Mouse (Mus musculus): Measurements from ENCODE around the gene Mief1. TPM values are rescaled to one million over a fixed set of nuclear protein-coding genes. Genes with fewer than 3 reads are reported as not detected.

Mief1 gene
- polyA plus RNA-seq, 1 experiment = 13.5 TPM

DNA sequence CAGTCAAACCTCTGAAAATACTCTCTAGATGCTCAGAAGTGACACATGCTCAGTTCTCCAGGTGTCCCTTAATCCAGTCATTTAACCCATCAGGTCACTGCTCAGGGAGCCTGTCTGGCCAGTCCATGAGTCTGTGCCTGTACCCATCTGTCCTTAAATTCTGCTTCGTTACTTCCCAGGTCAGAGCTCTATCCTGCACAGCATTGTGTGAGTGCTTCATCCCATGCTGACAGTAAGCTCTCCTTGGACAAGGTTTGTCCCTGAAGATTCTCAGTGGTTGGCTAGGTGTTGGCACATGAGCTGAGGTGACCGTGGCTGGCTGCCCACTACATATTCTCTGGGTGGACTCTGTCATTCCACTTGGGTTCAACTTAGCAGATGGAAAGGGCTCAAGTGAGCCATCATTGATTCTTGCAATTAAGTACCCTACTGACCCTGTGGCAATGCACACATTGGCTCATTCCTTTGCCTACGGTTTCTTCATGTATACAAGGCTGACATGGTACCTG lies 27.7 kb upstream of the Mief1 start:
- Histone ChIP-seq H3K27me3 (replicated peaks) (peaks cover 68% of the 10 kb centered on the region), H3K4me1 (no peaks in the 10 kb centered on the region), H3K4me3 (replicated peaks) (no peak overlapping the region), H3K9me3 (no peaks in the 10 kb centered on the region), H3K36me3 (replicated peaks; ENCODE audit: low read length) (no peaks in the 10 kb centered on the region)
- TF ChIP-seq FLI1 (IDR thresholded peaks at IDR 0.05; ENCODE audit: low read length) = no peak
- no peak for TF ChIP-seq GATA1 (IDR thresholded peaks at IDR 0.05; ENCODE audit: borderline replicate concordance, low read length)

DNA sequence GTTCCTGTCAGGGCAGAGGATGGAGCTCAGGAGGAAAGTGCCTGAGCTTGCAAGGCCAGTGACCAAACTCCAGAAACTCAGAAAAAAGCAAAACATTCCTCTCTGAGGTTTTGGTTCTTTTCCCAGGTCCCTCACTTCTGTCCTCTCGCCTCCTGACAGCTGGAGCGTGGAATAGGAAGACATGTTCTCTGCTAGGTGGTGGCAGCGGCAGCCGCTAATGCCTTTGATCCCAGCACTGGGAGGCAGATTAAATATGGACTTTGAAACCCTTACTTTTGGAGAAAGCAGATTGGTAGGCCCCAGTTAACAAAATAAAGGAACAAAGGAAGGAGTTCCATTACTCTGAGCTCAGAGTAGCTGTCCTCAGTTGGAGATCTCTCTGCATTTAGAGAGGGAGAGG lies 25.4 kb upstream of the Mief1 start:
- Histone ChIP-seq H3K36me3 (replicated peaks; ENCODE audit: low read length) (no peaks in the 10 kb centered on the region), H3K27me3 (replicated peaks) (peaks cover 72% of the 10 kb centered on the region)
- no peak for TF ChIP-seq FLI1 (IDR thresholded peaks at IDR 0.05; ENCODE audit: low read length)
- TF ChIP-seq GATA1 (IDR thresholded peaks at IDR 0.05; ENCODE audit: borderline replicate concordance, low read length) = no peak

DNA sequence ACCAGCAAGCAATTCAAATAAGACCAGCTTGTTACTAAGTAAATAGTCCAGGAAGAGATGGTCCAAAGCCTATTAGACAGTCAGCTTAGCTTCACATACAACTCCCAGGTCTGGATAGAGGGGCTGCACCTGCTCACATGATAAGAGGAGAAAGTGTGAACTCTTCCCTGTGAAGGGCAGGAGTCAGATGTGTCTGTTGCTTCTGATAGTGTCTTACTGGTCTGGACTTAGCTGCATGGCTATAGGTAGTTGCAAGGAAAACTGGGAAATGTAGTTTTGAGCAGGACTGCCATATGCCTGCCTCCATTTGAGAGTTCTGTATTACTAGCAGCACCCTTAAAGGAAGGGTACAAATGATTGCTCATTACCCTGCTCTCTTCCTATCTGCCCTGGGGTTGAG lies 20.1 kb upstream of the Mief1 start:
- Histone ChIP-seq H3K4me1 (peaks cover 32% of the 10 kb centered on the region), H3K9me3 (no peaks in the 10 kb centered on the region), H3K4me3 (replicated peaks) (no peak overlapping the region), H3K27me3 (replicated peaks) (peaks cover 44% of the 10 kb centered on the region), H3K36me3 (replicated peaks; ENCODE audit: low read length) (no peaks in the 10 kb centered on the region)
- TF ChIP-seq FLI1 (IDR thresholded peaks at IDR 0.05; ENCODE audit: low read length) (no peak), GATA1 (IDR thresholded peaks at IDR 0.05; ENCODE audit: borderline replicate concordance, low read length) (no peak)

More for the DNA sequence above, 25.4 kb upstream of the Mief1 start:
- peaks cover 3% of the 10 kb centered on the region; the same call in 1 of the 2 replicates for H3K4me1 ChIP-seq
- H3K9me3 ChIP-seq = no peaks in the 10 kb centered on the region
- no peak overlapping the region for H3K4me3 ChIP-seq (replicated peaks)

DNA sequence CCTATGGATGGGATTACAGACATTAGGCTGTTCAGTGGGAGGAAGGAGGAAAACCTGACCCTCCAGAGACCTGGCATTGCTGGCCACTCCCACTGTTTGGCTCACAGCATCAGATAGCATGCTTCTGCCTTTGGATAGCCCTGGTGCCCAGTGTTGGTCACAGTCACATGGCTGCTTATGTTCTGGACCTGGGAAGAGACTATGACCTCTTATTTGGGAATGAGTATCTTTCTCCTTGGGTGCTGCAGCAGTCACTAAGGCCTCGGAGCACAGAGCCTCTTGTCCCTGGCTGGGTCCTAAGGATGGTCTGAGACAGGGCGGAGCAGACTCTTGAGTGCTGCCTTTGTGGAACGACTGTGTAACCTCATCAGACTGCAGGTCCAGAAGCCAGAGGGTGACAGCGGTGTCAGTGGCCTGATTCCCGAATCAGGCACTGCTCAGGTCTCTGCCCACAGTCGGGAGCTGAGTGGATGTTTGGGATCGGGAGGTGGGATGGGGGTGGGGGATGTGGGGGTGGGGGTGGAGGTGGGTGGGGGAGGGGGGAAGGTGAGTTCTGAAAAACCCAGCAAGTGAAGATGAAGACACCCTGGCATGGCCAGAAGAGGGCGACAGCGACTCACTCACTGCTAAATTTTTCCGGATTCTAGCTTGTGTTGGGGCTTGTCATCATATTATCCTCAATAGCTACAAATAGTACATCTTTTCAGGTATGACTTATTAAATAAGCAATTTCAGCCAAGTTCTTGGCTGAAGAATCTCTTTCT lies 17.9 kb upstream of the Mief1 start:
- Histone ChIP-seq H3K4me3 (replicated peaks) (no peak overlapping the region), H3K4me1 (peaks cover 47% of the 10 kb centered on the region), H3K9me3 (no peaks in the 10 kb centered on the region), H3K36me3 (replicated peaks; ENCODE audit: low read length) (no peaks in the 10 kb centered on the region), H3K27me3 (replicated peaks) (peaks cover 40% of the 10 kb centered on the region)
- TF ChIP-seq FLI1 (IDR thresholded peaks at IDR 0.05; ENCODE audit: low read length) (no peak), GATA1 (IDR thresholded peaks at IDR 0.05; ENCODE audit: borderline replicate concordance, low read length) (no peak)

DNA sequence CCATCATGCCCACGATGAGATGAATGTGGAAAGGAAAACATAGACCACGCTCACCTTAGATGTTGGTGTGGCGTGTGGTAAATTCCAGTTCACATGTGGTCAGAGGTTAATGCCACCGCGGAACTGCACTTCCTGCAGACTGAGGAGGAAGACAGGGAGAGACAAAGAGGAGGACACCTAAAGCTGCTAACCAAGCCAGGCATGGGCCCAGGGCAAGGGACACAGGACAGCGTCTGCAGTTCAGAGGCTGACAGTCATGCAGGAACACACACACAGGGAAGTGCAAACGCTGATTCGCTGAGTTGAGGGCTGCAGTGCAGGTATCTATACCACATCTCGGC lies 17.4 kb upstream of the Mief1 start:
- peaks cover 47% of the 10 kb centered on the region for H3K4me1 ChIP-seq
- no peak for TF ChIP-seq FLI1 (IDR thresholded peaks at IDR 0.05; ENCODE audit: low read length)
- TF ChIP-seq GATA1 (IDR thresholded peaks at IDR 0.05; ENCODE audit: borderline replicate concordance, low read length) = no peak
- H3K9me3 ChIP-seq = no peaks in the 10 kb centered on the region
- peak overlapping the region; percentile 75 for H3K4me3 ChIP-seq (replicated peaks)
- no peaks in the 10 kb centered on the region for H3K36me3 ChIP-seq (replicated peaks; ENCODE audit: low read length)
- peaks cover 34% of the 10 kb centered on the region for H3K27me3 ChIP-seq (replicated peaks)

DNA sequence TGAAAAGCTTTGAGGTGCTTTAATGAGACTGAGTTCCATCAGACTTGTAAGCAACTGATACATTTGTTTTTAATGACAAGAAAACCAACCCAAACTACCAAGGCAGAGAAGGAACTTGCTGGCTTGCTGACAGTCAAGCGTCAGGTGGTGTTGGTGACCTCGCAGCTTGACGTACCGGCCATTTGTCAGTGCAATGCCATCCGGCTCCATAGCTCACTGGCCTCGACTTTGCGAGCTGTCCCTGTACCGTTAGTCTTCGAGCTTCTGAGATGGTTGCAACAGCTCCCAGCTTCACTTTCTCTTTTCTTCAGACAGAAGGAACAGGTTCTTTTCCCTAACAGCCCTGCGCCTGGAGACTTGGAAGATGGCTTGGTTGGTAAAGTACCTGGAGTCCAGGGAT lies 16.3 kb upstream of the Mief1 start:
- TF ChIP-seq GATA1 (IDR thresholded peaks at IDR 0.05; ENCODE audit: borderline replicate concordance, low read length) (no peak), FLI1 (IDR thresholded peaks at IDR 0.05; ENCODE audit: low read length) (no peak)
- peaks cover 24% of the 10 kb centered on the region for H3K27me3 ChIP-seq (replicated peaks)

DNA sequence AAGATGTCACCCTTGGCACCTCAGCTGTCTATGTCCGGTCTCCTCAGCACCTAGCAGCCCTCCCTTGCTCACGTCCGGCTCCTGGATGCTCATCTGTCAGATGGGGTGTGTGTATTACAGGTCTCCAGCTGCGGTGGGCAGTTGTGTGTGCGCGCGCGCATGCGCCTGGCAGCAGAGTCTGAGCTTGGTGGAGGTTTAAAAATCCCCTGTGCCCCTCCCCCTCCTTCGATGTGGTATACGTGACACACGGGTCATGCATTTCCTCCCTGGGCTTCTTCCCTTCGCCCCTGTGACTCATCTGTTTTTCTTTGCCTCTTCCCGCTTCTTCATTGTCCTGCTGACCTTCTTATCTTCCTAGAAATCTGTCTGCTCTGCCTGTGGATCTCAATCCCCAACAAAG lies 14.6 kb upstream of the Mief1 start:
- Histone ChIP-seq H3K4me1 (peaks cover 46% of the 10 kb centered on the region), H3K9me3 (no peaks in the 10 kb centered on the region), H3K4me3 (replicated peaks) (peak overlapping the region; percentile 85), H3K27me3 (replicated peaks) (peaks cover 10% of the 10 kb centered on the region), H3K36me3 (replicated peaks; ENCODE audit: low read length) (no peaks in the 10 kb centered on the region)
- TF ChIP-seq FLI1 (IDR thresholded peaks at IDR 0.05; ENCODE audit: low read length) (no peak), GATA1 (IDR thresholded peaks at IDR 0.05; ENCODE audit: borderline replicate concordance, low read length) (no peak)

More for the DNA sequence above, 16.3 kb upstream of the Mief1 start:
- Histone ChIP-seq H3K36me3 (replicated peaks; ENCODE audit: low read length) (no peaks in the 10 kb centered on the region), H3K4me1 (peaks cover 47% of the 10 kb centered on the region), H3K9me3 (no peaks in the 10 kb centered on the region), H3K4me3 (replicated peaks) (no peak overlapping the region)

DNA sequence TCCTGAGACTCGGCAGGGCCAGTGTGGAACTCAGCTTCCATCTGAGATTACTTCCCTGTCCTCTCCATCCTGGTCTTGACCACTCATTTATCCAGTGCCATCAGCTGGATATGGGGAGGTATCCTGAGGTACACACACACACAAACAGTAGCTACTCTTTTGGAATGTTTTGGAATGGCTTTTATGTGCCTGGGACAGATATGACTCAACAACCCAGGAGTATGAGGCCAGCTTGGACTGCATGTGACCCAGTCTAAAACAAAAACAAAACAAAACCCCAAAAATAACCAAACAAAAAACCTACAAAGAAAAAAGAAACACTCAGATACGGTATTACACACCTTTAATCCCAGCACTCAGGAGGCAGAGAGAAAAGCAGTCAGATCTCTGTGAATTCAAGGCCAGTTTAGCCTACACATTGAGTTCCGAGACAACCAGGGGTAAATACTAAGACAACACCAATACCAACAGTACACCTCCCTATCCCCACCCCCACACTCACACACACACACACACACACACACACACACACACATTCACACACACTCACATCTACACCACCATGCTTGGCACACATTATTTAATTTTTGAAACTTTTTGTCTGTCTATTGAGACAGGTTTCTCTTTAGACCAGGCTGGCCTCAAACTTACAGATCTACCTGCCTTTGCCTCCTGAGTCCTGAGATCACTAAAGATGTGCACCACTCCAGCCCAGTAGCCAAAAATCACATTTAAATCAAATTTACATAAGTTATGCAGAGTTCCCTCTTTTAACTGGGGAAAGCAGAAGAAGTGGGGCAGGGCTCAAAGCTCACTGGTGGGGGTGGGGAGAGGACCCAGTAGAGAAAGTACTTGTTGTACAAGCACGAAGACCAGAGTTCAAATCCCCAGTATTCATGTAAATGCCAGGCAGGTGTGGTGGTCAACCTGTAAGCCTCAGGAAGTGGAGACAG lies 13.8 kb upstream of the Mief1 start:
- peak overlapping the region; percentile 85 for H3K4me3 ChIP-seq (replicated peaks)
- no peaks in the 10 kb centered on the region for H3K9me3 ChIP-seq

DNA sequence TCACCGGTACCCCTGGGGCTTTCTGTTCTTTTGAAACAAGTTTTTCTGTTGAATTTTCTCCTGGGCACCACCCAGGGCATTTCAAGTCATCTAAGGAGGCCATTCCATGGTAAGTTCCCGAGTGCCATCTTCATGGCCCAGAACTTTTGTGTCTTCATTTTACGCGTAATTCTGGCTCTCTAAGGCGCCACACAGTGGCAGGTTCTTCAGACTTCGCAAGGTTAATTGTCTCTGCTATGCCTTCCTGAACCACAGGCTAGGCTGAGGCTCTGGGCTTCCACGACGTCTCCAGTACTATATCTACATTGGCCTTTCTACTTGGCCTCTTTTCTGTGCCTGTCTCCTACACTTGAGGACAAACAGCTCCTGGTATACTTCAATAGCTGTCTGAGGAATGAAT lies 12.8 kb upstream of the Mief1 start:
- Histone ChIP-seq H3K27me3 (replicated peaks) (no peaks in the 10 kb centered on the region), H3K4me3 (replicated peaks) (no peak overlapping the region), H3K36me3 (replicated peaks; ENCODE audit: low read length) (no peaks in the 10 kb centered on the region), H3K9me3 (no peaks in the 10 kb centered on the region), H3K4me1 (peaks cover 42% of the 10 kb centered on the region)
- TF ChIP-seq GATA1 (IDR thresholded peaks at IDR 0.05; ENCODE audit: borderline replicate concordance, low read length) (no peak), FLI1 (IDR thresholded peaks at IDR 0.05; ENCODE audit: low read length) (no peak)

More for the DNA sequence above, 13.8 kb upstream of the Mief1 start:
- no peak for TF ChIP-seq GATA1 (IDR thresholded peaks at IDR 0.05; ENCODE audit: borderline replicate concordance, low read length)
- TF ChIP-seq FLI1 (IDR thresholded peaks at IDR 0.05; ENCODE audit: low read length) = no peak
- H3K4me1 ChIP-seq = peaks cover 41% of the 10 kb centered on the region
- no peaks in the 10 kb centered on the region for H3K36me3 ChIP-seq (replicated peaks; ENCODE audit: low read length)
- peaks cover 2% of the 10 kb centered on the region for H3K27me3 ChIP-seq (replicated peaks)
